Mouse (Mus musculus) liver, postnatal 0 days (tissue): ENCODE data around the gene Nptx2.

ENCODE experiments used
- CTCF ChIP-seq: sonication (generic); IDR thresholded peaks from 2 replicates; pipeline ENCODE4 v1.5.1; 2016; ENCODE audit warnings: antibody characterized with exemption, low read depth
- EP300 ChIP-seq: IDR thresholded peaks from 2 replicates; pipeline ENCODE4 v1.6.1; 2016; ENCODE audit warnings: antibody characterized with exemption, low read depth, mild to moderate bottlenecking

DNA sequence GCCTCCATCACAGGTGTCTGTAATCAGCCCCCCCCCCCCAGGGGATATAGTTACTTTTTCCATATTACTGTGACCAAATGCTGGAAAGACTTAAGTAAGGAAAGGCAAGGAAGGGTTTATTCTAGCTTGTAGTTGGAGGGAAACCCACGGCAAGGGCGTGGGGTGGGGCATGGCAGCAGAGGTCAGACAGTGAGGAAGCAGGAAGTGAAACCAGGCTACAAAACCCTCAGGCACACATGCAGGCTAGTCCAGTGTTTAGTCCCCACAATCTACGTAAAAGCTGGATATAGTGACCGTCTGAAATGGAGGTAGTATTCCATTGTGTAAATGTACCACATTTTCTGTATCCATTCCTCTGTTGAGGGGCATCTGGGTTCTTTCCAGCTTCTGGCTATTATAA, 30.5 kb upstream of the Nptx2 start:
- TF ChIP-seq CTCF: no peak
- TF ChIP-seq EP300: no peak
